Mouse (Mus musculus) adrenal gland, postnatal 4 days (tissue): ENCODE data around the gene Zfp114. TPM values are rescaled to one million over a fixed set of nuclear protein-coding genes. Genes with fewer than 3 reads are reported as not detected.

Source experiments
- DNase-seq, 2 experiments: peaks; one replicate each; pipeline ENCODE4 v3.0.0; 2021 to 2022; ENCODE audit warnings: low spot score in 2 of 2, mixed read lengths in 2 of 2
- long read RNA-seq, 2 experiments: library from polyadenylated mRNA; stranded (forward); transcript quantifications; one replicate each; pipeline ENCODE4 v2.0.0; 2021
- total RNA-seq, 2 experiments: library from RNA; stranded (reverse); gene quantifications; 2 replicates each; pipeline ENCODE4 v1.2.3; 2021

Zfp114 gene
- 1 to 10 TPM; 1.6 to 1.7 TPM for total RNA-seq
- long read RNA-seq, experiment 1: 0 reads
- long read RNA-seq, experiment 2, partial matches to known transcripts: 0 of 3 reads
- long read RNA-seq, experiment 2, other reads (novel, unspliced or antisense): 0 of 3 reads

DNA sequence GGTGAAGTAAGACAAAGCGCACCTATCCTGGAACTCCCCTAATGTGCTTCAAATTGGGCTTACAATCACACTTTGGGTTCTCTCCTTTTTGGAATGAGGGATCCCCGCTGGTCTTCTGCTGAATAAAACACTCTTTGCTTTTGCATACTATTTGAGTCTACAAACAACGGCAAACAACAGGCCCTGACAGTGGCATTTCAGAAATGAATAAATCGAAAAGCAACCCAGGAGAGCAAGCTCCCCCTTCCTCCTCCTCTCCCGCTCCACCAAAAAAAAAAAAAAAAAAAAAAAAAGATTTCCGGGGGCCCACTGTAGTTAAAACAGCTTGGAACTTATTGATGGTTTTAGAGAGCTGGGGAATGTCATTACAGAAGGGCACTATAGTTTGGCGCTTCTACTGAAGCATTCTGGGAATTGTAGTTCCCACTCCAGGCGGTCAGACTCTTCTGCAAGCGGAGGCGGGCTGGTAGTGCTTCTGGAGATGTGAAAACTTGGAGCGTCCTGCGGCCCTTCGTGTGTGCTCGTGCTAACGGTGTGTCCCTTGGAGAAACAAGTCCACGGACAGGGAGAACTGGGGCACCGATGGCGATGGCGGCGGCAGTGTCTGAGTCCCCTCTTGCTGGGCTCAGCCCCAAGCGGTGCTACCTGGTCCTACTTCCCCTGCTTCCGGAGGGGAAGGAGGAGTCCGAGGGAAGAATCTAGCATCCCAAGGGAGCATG, at the start of gene Zfp114:
TSS of gene Zfp114 (plus strand) at position 443 of the 719 bp plus-strand sequence.
- DNase-seq: peak; percentile 23 to 26

DNA sequence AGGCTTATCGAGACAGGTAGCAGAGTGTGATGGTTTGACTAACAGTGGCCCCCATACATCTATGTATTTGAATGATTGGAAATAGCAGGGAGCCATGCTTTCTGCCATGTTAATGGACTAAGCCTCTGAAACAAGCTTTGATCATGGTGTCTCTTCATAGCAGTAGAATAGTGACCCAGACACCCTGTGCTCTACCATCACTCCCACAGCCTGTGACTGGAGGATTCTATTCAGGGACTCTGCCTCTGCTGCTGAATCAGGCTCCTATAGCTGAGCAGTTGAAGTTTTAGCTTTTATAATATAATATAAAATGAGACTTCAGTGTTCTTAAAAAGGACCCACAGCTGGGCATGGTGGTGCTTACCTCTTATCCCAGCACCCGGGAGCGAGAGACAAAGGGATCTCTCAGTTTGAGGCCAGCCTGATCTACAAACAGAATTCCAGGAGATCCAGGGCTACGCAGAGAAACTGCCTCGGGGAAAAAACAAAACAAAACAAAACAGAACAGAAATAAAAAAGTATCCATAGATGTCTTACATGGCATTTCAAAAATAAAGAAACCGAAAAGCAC, 41.4 kb upstream of the Zfp114 start:
- DNase-seq: no peak

DNA sequence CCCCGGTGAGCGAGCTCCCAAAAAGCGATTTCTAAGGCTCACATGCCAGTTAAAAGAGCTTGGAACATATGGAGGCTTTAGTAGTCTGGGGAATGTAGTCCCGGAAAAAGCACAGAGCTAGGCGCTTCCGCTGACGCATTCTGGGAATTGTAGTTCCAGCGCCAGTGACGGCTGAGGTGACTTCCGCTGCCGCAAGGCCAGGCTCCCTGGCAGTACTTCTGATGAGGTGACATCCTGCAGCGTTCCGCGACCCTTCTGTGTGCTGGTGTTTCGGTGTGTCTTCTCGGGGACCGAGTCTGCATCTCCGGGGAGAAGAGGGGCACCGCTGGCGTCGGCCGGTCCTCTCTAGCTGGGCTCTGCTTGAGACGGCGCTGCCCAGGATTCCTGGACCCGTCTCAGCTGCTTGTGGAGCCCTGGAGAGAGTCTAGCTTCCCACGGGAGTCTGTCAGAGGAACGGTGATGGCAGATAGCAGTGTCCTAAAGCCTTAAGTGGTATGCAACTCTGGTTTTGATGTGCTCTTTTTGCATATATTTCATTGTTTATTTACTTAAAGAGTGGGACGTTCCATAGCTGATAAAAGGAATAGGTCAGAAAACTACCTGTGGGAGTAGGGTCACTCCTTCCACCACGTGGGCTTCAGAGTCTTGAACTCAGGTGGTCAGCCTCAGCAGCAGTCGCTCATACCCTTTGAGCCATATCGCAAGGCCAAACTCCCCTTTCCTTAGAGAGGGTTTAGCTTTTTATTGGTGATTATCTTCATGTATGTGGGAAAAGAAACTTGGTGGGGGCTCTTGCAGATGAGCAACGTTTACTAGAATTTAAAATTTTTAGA, 40.6 kb upstream of the Zfp114 start, which contains the start of gene Zfp235:
TSS of gene Zfp235 (plus strand) at position 174 of the 833 bp plus-strand sequence.
- peak; percentile 41 to 65 for DNase-seq

DNA sequence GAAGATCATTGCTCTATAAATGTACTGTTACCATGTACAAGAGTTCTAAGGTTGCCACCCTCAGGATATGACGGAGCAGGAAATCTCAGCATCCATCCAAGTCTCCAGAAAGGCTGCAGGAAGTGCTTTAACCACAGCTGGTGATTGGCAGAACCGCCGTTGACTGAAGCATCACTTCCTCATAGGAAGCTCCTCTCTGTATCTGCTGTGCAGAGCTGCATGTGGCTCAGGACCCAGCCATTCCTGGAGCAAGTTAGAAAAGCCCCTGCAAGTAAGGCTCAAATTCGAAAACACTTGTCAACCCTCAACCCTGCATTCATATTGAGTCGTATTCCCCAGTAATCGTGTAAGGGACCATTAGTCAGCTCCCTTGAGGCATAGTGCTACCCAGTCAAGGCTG, 32.3 kb upstream of the Zfp114 start:
- DNase-seq: no peak

DNA sequence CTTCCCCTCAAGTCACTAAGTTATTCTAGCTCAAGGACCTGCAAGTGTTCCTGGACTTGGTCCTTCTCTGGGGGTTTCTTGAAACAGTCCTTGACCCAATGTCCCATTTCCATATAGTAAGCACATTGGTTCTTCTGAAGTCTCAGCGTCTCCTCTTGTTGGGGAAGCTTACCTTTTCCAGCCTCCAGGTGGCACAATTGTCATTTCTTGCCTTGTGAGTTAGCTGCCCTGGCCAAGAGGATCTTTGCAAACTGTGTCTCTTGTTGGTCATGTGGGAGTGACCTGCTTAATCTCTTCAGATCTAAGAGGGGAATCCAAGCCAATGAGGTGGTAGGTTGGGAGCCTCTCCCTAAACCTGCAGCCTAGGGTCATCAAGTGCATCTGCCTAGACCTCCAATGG, 21.6 kb upstream of the Zfp114 start:
- no peak for DNase-seq

DNA sequence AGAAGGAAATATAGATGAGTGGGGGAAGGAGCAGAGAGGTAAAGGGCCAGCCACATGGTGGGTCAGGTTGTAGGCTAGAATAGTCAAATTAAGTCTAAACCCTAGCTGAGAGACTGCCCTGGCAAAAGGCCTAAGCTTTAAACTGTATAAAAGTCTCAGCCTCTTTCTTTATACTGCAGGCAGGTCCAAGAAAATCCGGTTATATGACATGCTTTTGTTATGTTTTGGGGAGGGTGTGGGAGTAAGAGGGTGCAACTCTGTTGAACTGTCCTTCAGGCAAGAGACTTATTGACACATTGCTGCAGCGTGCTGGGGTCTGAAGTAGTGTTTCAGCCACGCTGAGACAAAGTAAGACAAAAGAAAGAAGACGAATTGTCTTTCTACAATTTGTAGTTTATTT, 2.7 kb upstream of the Zfp114 start:
- DNase-seq: no peak

DNA sequence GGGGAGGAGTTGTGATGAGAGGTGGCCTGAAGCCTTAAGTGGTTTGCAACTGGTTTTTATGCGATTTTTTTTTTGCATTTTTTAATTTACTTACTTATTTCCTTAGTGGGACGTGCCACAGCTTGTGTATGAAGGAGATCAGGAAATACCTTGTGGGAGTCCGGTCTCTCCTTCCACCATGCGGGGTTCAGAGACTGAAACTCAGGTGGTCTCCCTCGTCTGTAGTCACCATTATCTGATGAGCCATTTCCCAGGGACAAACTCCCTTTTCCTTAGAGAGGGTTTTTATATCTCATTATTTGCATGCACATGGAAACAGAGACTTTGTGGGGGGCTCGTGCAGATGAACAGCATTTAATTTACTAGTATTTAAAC, 464 bp downstream of the Zfp114 start:
- DNase-seq: no peak

DNA sequence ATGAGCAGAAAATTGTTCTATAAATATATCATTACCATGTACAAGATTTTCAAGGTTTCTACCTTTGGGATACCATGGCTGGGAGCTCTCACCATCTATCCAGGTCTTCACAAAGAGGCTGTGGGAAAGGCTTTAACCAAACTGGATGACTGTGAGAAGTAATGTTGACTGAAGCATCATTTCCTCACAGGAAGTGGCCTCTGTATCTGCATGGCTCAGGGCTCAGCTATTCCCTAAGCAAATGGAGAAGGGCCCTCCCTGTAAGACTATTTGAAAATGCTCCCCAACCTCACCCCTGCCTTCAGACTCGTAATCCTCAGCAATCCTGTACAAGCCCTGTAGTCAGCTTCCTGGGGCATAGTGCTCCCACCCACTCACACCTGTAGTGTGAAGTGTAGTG, 12.8 kb downstream of the Zfp114 start:
- DNase-seq: no peak

DNA sequence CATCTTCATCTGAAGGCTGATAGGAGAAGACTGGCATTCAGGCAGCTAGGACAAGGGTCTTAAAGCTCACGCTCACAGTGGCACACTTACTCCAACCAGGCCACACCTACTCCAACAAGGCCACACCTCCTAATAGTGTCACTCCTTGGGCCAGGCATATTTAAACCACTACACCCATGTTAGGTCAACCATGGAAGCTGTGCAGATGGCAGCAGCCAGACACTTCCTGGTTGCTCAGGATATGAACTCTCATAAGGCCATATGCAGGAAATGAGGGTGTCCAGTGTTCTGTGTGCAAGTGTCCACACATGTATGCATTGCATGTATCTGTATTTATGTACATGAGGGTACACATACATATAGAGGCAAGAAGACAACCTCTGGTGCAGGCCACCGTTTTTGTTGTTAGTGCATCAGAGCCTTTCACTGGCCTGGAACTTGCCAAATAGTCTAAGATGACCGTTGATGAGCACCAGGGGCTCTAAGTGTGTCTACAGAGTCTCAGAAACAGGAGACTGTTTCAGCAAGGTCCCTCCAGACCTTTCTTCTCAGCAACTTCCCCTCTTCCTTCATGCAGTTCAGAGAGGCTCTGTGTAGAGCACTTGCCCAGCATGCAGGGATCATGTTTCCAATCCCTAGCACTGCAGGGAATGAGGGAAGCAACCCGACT, 14.2 kb downstream of the Zfp114 start:
- no peak for DNase-seq

DNA sequence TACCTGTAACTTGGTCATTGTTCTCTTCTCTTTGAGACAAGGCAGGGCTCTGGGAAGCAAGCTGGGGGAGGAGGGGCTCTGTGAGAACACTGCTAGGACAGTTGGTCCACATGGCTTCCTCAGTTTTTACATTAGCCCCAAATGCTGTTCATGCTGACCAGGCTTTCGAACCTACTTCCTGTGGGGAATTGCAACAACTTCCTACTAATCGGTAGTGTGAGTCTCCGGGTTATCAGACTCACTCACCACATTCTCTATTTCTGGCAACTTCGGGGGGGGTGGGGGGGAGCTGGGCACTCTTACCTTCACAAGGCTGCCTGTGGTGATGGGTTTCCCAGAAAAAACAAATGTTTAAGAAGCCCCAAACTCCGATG, 14.7 kb downstream of the Zfp114 start:
- no peak for DNase-seq

DNA sequence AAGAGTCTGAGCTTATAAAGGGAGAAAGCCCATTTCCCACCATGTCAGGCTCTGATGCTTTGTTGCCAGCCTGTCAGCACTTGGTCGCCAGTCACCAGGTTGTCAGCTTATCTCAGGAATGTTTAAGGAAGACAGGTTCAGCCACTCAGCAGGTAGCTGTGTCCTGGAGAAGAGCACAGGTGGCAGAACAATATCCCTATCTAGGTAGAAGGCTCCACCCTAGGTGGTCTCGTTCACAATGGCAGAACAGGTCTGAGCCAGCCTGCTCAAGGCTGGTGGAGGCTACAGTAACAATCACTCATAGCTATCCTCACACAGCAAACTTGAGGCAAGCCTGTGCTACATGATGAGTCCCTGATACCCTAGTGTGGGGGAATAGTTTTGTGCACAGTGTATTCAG, 16.5 kb downstream of the Zfp114 start:
- DNase-seq: no peak

DNA sequence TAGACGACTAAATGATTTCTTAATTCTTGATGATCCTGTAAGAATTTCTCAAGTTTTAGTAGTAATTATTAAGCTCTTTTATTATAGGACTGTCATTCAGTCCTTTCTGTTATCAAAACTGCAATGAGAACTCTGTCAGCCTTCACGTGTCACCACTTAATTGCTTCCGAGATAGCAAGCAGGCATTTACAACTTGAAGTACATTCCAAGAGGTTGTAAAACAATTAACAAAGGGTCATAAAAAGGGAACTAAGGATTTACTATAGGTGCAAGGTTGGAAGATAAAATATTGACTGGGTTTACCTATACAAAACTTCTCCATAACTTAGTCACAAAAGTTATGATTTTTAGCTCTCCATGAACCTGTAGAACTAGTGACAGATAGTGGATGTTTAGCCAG, 18.3 kb downstream of the Zfp114 start:
- DNase-seq: no peak

DNA sequence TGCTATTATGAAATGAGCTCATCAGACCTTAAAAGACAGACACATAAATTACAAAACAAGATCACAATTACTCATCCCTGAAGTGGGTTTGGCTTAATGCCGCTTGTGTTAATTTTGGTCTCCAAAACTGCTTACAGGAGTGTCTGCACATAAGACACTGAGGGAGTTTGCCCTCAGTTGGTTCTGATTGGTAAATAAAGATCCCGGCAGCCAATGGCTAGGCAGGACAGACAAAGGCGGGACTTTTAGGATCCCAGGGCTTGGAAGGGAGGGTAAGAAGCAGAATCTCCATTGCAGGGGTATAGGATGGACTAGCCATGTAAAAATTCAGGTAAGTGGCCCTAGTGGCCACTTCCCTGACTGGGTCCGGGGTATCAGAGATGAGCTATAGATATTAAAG, 22.1 kb downstream of the Zfp114 start:
- DNase-seq: no peak

DNA sequence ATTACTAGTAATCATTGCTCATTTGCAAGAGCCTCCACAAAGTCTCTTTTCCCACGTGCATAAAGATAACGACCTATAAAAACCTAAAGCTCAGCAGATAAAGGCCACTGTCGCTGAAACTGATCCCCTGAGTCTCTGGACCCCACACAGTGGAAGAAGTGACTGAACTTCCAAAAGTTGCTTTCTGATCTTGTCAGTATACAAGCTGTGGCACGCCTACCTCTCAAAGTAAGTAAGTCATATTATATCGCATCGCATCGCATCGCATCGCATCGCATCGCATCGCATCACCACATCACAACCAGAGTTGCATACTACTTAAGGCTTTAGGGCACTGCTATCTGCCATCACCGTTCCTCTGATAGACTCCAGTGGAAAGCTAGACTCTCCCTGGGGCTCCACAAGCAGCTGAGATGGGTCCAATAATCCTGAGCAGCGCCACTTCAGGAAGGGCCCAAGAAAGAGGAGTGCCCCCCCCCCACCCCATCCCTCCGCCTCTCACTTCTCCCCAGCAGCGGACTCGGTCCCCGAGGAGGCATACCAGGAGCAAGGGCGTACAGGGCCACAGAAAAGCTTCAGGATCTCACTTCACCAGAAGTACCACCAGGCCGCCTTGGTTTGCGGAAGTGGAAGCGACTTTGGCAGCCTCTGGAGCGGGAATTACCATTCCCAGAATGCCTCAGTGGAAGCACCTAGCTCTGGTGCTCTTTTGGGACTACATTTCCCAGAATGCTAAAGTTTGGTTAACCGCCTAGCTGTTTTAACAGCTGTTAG, 32.8 kb downstream of the Zfp114 start:
- DNase-seq: peak; percentile 10 to 35

DNA sequence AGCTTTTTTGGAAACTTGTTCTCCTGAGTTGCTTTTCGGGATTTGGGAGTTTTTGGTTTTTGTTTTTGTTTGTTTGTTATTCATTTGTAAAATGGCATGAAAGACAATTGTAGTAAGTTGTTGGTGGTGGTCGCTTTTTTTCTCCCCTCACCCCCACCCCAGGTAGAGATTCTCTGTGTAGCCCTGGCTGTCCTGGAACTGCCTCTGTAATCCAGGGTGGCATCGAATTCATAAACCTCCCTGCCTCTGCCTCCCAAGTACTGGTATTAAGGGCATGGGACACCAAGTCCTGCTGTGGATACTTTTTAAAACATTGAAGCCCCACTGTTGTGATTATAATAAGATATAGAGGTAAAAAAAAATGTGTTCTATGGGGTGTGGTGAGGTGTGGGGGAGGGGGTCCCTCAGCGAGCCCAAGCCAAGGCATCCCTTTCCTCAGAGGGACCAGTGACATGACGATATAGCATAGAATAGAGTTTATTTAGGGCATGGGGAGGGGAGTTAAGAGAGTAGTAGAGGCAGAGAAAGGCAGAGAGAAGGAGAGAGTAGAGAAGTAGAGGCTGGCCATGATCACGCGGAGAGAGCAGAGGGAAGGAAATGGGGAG, 33.5 kb downstream of the Zfp114 start:
- no peak for DNase-seq

DNA sequence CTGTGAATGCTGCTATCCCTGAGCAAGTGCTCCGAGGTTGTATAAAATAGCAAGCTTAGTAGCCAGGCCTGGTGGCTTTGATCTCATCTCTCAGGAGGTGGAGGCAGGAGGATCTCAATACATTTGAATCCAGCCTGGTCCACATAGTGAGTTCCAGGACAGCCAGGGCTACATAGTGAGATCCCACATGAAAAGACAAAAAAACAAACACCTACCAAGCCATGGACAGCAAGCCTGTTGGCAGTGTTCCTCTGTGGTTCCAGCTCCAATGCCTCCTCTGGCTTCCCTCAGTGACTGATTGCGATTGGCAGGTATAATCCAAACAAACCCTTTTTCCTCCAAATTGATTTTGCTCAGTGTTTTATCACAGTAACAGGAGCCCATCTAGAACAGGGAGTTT, 35.4 kb downstream of the Zfp114 start:
- no peak for DNase-seq

DNA sequence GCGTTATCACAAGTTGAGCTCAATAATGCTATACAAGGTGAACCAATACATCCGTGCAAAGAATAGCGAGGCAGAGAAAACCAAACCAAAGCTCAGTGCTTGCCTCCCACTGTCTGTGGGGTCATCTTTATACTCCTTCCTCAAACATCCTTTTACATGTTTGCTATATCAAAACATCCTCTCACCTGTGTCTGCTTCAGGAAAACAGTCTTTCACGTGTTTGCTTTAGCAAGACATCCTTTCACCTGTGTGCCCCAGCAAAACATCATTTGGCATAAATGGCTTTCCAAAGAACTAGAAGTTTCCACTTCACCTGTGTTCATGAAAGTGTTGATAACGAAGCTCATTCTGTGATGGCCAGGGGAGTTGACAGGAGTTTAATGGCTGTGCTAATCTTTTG, 36.5 kb downstream of the Zfp114 start, which contains the start of gene Zfp111:
TSS of gene Zfp111 (minus strand) at position 101 of the 400 bp plus-strand sequence.
- no peak for DNase-seq
